Mouse (Mus musculus): ENCODE data around the gene Fh1. TPM values are rescaled to one million over a fixed set of nuclear protein-coding genes. Genes with fewer than 3 reads are reported as not detected.

Gene Fh1
- total and polyA plus RNA-seq, 3 experiments: 100 to 122 (median 113) TPM

DNA sequence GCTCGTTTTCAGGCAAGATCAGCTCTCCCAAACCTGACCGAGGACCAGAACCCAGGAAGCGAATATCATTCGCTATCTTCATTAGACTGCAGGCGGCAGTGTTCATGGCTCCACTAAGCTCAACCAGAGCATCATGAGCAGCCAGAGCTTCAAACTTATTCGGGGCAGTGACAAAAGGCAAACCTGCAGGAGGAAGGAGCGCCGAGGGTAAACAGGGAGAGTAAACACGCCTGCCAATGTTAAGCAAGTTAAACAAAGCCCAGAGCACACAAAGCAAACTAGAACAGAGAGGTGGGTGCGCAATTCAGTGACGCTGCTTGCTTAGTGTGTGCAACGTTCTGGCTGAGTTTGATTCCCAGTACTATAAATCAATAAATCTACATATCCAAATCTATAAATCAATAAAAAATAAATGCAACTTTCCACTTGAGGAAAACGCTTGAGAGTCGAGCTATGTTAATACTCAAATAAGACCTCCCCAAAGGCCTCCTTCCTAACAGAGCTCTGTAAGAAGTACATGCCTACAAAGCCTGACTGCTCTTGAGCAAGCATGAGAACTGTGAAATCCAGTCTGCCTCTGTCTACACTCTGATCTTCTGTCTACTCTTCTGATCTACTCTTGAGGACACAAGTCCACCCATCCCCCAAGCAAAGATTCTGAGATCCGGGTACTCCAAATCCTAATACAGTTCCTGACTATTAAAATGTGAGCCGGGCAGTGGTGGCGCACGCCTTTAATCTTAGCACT lies 17.4 kb downstream of the Fh1 start:
- H3K4me2 ChIP-seq (ENCODE audit: insufficient read depth, low read depth, poor library complexity, severe bottlenecking): no peak overlapping the region
- H3K9ac ChIP-seq (ENCODE audit: insufficient read depth, low read depth): no peak overlapping the region
- no peak for TF ChIP-seq NELFE (IDR thresholded peaks at IDR 0.05; ENCODE audit: low read depth, low read length)
- TF ChIP-seq GABPA (IDR thresholded peaks at IDR 0.05; ENCODE audit: insufficient replicate concordance, low read depth, low read length): no peak
- TF ChIP-seq USF1 (IDR thresholded peaks at IDR 0.05; ENCODE audit: low read depth, low read length): no peak
- TF ChIP-seq BHLHE40 (IDR thresholded peaks at IDR 0.05; ENCODE audit: low read depth, low read length): no peak
- no peak for TF ChIP-seq USF2 (conservative IDR thresholded peaks at IDR 0.05; ENCODE audit: low read depth, low read length)
- no peak for TF ChIP-seq ZKSCAN1 (IDR thresholded peaks at IDR 0.05; ENCODE audit: borderline replicate concordance, low read depth, low read length)
- TF ChIP-seq MYC (IDR thresholded peaks at IDR 0.05; ENCODE audit: low read depth, low read length): no peak
- TF ChIP-seq NRF1 (IDR thresholded peaks at IDR 0.05; ENCODE audit: low read depth, low read length): no peak
- TF ChIP-seq SIN3A (IDR thresholded peaks at IDR 0.05; ENCODE audit: low read length): no peak
- no peak for TF ChIP-seq ZMIZ1 (IDR thresholded peaks at IDR 0.05; ENCODE audit: low read depth, low read length)
- TF ChIP-seq POLR2A (IDR thresholded peaks at IDR 0.05; ENCODE audit: low read depth, low read length): no peak
- no peak for TF ChIP-seq PAX5 (IDR thresholded peaks at IDR 0.05; ENCODE audit: low read length)
- TF ChIP-seq E2F4 (IDR thresholded peaks at IDR 0.05; ENCODE audit: insufficient replicate concordance, low read depth, low read length): no peak
- TF ChIP-seq TCF12 (IDR thresholded peaks at IDR 0.05; ENCODE audit: low read depth, low read length): no peak
- no peak for TF ChIP-seq MXI1 (IDR thresholded peaks at IDR 0.05; ENCODE audit: low read depth, low read length)
- no peak overlapping the region for H3K4me3 ChIP-seq (replicated peaks in 1 of 3; ENCODE audit: low read depth in 2 of 3, low read length in 2 of 3, poor library complexity in 1 of 3)
- no peak for DNase-seq (ENCODE audit: extremely low read depth)
- peaks cover 0 to 2% of the 10 kb centered on the region in 2 experiments; a peak in 1 of 4 replicates for H3K4me1 ChIP-seq (ENCODE audit: control insufficient read depth in 1 of 2, insufficient read depth in 2 of 2)
- dilution Hi-C loops (cut with MboI; ENCODE audit: extremely low pct_ligation_motif_present, extremely low pct_unique_long_range_greater_than_20kb, low sequenced_read_pairs) (no loop called here), in situ Hi-C loops (cut with MboI; ENCODE audit: low pct_ligation_motif_present, low pct_unique_long_range_greater_than_20kb, low sequenced_read_pairs) (no loop called here)
- H3K36me3 ChIP-seq (replicated peaks in 1 of 2; ENCODE audit: control insufficient read depth in 1 of 2, insufficient read depth in 1 of 2, low read length in 1 of 2): peaks cover 51 to 91% of the 10 kb centered on the region in 2 experiments
- H3K9me3 ChIP-seq (replicated peaks; ENCODE audit: low read length): no peaks in the 10 kb centered on the region
- H3K27ac ChIP-seq (ENCODE audit: insufficient read depth, low read depth): no peak overlapping the region
- H3K27me3 ChIP-seq (replicated peaks): no peaks in the 10 kb centered on the region
- H3K79me2 ChIP-seq (replicated peaks; ENCODE audit: control insufficient read depth, extremely low read depth, insufficient read depth, poor library complexity, severe bottlenecking): no peaks in the 10 kb centered on the region

DNA sequence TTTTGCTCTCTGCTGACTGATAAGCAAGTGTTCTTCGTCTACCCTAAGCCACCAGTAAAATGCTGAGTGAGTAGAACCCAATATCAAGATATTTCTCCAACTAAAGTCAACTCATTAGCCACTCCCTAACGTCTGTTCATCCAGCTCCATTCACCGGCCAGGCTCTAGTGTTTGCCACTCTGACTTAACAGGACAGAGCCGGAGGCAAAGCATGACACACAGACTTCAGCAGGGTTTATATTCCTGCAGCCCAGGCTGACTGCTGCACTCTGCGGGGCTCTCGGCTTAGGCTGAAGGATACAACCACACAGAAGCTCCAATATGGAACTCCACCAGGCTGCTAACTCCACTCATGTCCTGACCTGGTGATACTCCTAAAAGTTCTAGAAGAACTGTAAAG lies 18.1 kb downstream of the Fh1 start:
- H3K9ac ChIP-seq (ENCODE audit: insufficient read depth, low read depth): no peak overlapping the region
- no peak overlapping the region for H3K27ac ChIP-seq (ENCODE audit: insufficient read depth, low read depth)
- DNase-seq (ENCODE audit: extremely low read depth): no peak
- TF ChIP-seq ETS1 (conservative IDR thresholded peaks at IDR 0.05; ENCODE audit: low read depth, low read length) (no peak), MAX (IDR thresholded peaks at IDR 0.05; ENCODE audit: low read length) (no peak), CHD1 (IDR thresholded peaks at IDR 0.05; ENCODE audit: low read depth, low read length) (no peak), E2F4 (IDR thresholded peaks at IDR 0.05; ENCODE audit: insufficient replicate concordance, low read depth, low read length) (no peak), MAZ (IDR thresholded peaks at IDR 0.05; ENCODE audit: low read depth, low read length) (no peak), MXI1 (IDR thresholded peaks at IDR 0.05; ENCODE audit: low read depth, low read length) (no peak), RCOR1 (conservative IDR thresholded peaks at IDR 0.05; ENCODE audit: low read depth, low read length) (no peak), BHLHE40 (IDR thresholded peaks at IDR 0.05; ENCODE audit: low read depth, low read length) (no peak), EP300 (IDR thresholded peaks at IDR 0.05; ENCODE audit: low read length) (no peak), POLR2A (IDR thresholded peaks at IDR 0.05; ENCODE audit: low read depth, low read length) (no peak), MEF2A (IDR thresholded peaks at IDR 0.05; ENCODE audit: borderline replicate concordance, low read depth, low read length) (no peak), GABPA (IDR thresholded peaks at IDR 0.05; ENCODE audit: insufficient replicate concordance, low read depth, low read length) (no peak), SMC3 (IDR thresholded peaks at IDR 0.05; ENCODE audit: low read depth, low read length) (no peak), USF1 (IDR thresholded peaks at IDR 0.05; ENCODE audit: low read depth, low read length) (no peak), ZNF384 (IDR thresholded peaks at IDR 0.05; ENCODE audit: low read depth, low read length) (no peak)
- in situ Hi-C loops (cut with MboI; ENCODE audit: low pct_ligation_motif_present, low pct_unique_long_range_greater_than_20kb, low sequenced_read_pairs) (no loop called here), dilution Hi-C loops (cut with MboI; ENCODE audit: extremely low pct_ligation_motif_present, extremely low pct_unique_long_range_greater_than_20kb, low sequenced_read_pairs) (no loop called here)
- no peak overlapping the region for H3K4me2 ChIP-seq (ENCODE audit: insufficient read depth, low read depth, poor library complexity, severe bottlenecking)
- peaks cover 4 to 9% of the 10 kb centered on the region in 2 experiments; a peak in 3 of 4 replicates for H3K4me1 ChIP-seq (ENCODE audit: control insufficient read depth in 1 of 2, insufficient read depth in 2 of 2)
- no peaks in the 10 kb centered on the region for H3K79me2 ChIP-seq (replicated peaks; ENCODE audit: control insufficient read depth, extremely low read depth, insufficient read depth, poor library complexity, severe bottlenecking)
- no peaks in the 10 kb centered on the region for H3K27me3 ChIP-seq (replicated peaks)
- no peaks in the 10 kb centered on the region for H3K9me3 ChIP-seq (replicated peaks; ENCODE audit: low read length)
- no peak overlapping the region for H3K4me3 ChIP-seq (replicated peaks in 1 of 3; ENCODE audit: low read depth in 2 of 3, low read length in 2 of 3, poor library complexity in 1 of 3)
- H3K36me3 ChIP-seq (replicated peaks in 1 of 2; ENCODE audit: control insufficient read depth in 1 of 2, insufficient read depth in 1 of 2, low read length in 1 of 2): peaks cover 52 to 92% of the 10 kb centered on the region in 2 experiments

Data from CH12.LX (cell line).